Mouse (Mus musculus) lung, embryonic 14.5 days (tissue): Measurements from ENCODE around the gene H2-M10.6. TPM values are rescaled to one million over a fixed set of nuclear protein-coding genes. Genes with fewer than 3 reads are reported as not detected.

ENCODE experiments used
- ATAC-seq: fragments of 200-750 bp; cut with Nextera tagmentation; 2 replicates; pipeline ENCODE4 v1.8.0; 2017; ENCODE audit warnings: mild to moderate bottlenecking, moderate TSS enrichment, moderate library complexity; ENCODE audit not compliant: insufficient read depth
- DNase-seq: peaks from one replicate; pipeline ENCODE4 v3.0.0-alpha.2; 2015
- H3K27ac ChIP-seq: fragments of 300-500 bp; sonication (generic); 2 replicates; pipeline ENCODE4 v1.5.1; 2014; ENCODE audit warnings: low read depth, mild to moderate bottlenecking, moderate library complexity
- H3K27me3 ChIP-seq: fragments of 300-500 bp; sonication (generic); 2 replicates; pipeline ENCODE4 v1.6.1; 2014; ENCODE audit warnings: low read length, control low read depth; ENCODE audit not compliant: insufficient read depth
- H3K36me3 ChIP-seq: fragments of 300-500 bp; sonication (generic); 2 replicates; pipeline ENCODE4 v1.6.1; 2014; ENCODE audit warnings: control low read depth; ENCODE audit not compliant: insufficient read depth
- H3K4me1 ChIP-seq: fragments of 300-500 bp; sonication (generic); 2 replicates; pipeline ENCODE4 v1.6.1; 2014; ENCODE audit warnings: antibody characterized with exemption, control low read depth; ENCODE audit not compliant: insufficient read depth
- H3K4me2 ChIP-seq: fragments of 300-500 bp; sonication (generic); 2 replicates; pipeline ENCODE4 v1.6.1; 2014; ENCODE audit warnings: mild to moderate bottlenecking
- H3K4me3 ChIP-seq: fragments of 300-500 bp; sonication (generic); 2 replicates; pipeline ENCODE4 v1.5.1; 2014; ENCODE audit warnings: low read depth, low read length
- H3K9ac ChIP-seq: fragments of 300-500 bp; sonication (generic); 2 replicates; pipeline ENCODE4 v1.6.1; 2014
- H3K9me3 ChIP-seq: fragments of 300-500 bp; sonication (generic); 2 replicates; pipeline ENCODE4 v1.6.1; 2016; ENCODE audit warnings: low read depth, low read length, control low read depth
- CTCF ChIP-seq: IDR thresholded peaks from 2 replicates; pipeline ENCODE4 v1.5.1; 2016; ENCODE audit warnings: antibody characterized with exemption, low read depth
- WGBS: fragments of 180-500 bp; shearing (Covaris S2); extraction: QIAGEN DNeasy Blood & Tissue Kit; methylation state at CpG from one replicate; pipeline ENCODE4 v1.1.7; 2014; 5-methylcytosine and 5-hydroxymethylcytosine counted together
- polyA plus RNA-seq: library from polyadenylated mRNA; unstranded; fragments of >200 nt; fragmentation: Nextera tagmentation; extraction: Ambion mirVana; gene quantifications from 2 replicates; pipeline ENCODE4 v1.2.1, GENCODE M21; 2014

The H2-M10.6 gene
- polyA plus RNA-seq, 1 experiment from 2014 or later: not detected

- no peak overlapping the region for H3K4me3 ChIP-seq
- H3K27me3 ChIP-seq: no peaks in the 10 kb centered on the region
- no peaks in the 10 kb centered on the region for H3K9me3 ChIP-seq
- H3K27ac ChIP-seq: no peak overlapping the region
- H3K4me2 ChIP-seq: no peak overlapping the region
- peaks cover 6% of the 10 kb centered on the region; the same call in 1 of the 2 replicates for H3K4me1 ChIP-seq
- H3K9ac ChIP-seq: no peak overlapping the region
- DNase-seq (no peak), ATAC-seq (no peak)
- TF ChIP-seq CTCF: no peak
- no peaks in the 10 kb centered on the region for H3K36me3 ChIP-seq
- WGBS: 52% methylated on average over 4 of the region's 4 CpGs
Observed at GRCm38 (mm10) chr17:36832694-36833093, 20.7 kb downstream of the H2-M10.6 start.

- TF ChIP-seq CTCF: peak; percentile 41
- DNase-seq (peak; percentile 83), ATAC-seq (peak; percentile 6; the same call in 1 of the 2 replicates)
- H3K9ac ChIP-seq: peak overlapping the region; percentile 29; the same call in 1 of the 2 replicates
- peaks cover 6% of the 10 kb centered on the region; the same call in 1 of the 2 replicates for H3K4me1 ChIP-seq
- no peaks in the 10 kb centered on the region for H3K27me3 ChIP-seq
- H3K36me3 ChIP-seq: no peaks in the 10 kb centered on the region
- H3K27ac ChIP-seq: peak overlapping the region; percentile 84; the same call in 1 of the 2 replicates
- peak overlapping the region; percentile 66 for H3K4me2 ChIP-seq
- H3K4me3 ChIP-seq: peak overlapping the region; percentile 70; the same call in 1 of the 2 replicates
- WGBS: 30% methylated on average over 12 of the region's 12 CpGs
- H3K9me3 ChIP-seq: no peaks in the 10 kb centered on the region
Observed at GRCm38 (mm10) chr17:36835591-36836426, 23.8 kb downstream of the H2-M10.6 start.

GRCm38 (mm10) chr17:36836427-36836812 is 24.4 kb downstream of the H2-M10.6 start:
- Histone ChIP-seq H3K4me3 (peak overlapping the region; percentile 70), H3K36me3 (no peaks in the 10 kb centered on the region), H3K4me1 (peaks cover 6% of the 10 kb centered on the region; the same call in 1 of the 2 replicates), H3K4me2 (peak overlapping the region; percentile 66), H3K27me3 (no peaks in the 10 kb centered on the region), H3K9me3 (no peaks in the 10 kb centered on the region), H3K27ac (peak overlapping the region; percentile 84), H3K9ac (peak overlapping the region; percentile 86; the same call in 1 of the 2 replicates)
- 13% methylated on average over 3 of the region's 3 CpGs for WGBS
- TF ChIP-seq CTCF: no peak; the same call in 1 of the 2 replicates
- ATAC-seq (peak; percentile 42), DNase-seq (no peak)

GRCm38 (mm10) chr17:36836874-36837647 is 25.1 kb downstream of the H2-M10.6 start, which contains the start of gene Trim26:
TSS of gene Trim26 (plus strand) at chr17:36837134.
- H3K9ac ChIP-seq: peak within 1 kb of the TSS; percentile 86
- DNase-seq (peak; percentile 99), ATAC-seq (peak; percentile 99)
- peak within 1 kb of the TSS; percentile 70 for H3K4me3 ChIP-seq
- H3K36me3 ChIP-seq: no peaks in the 10 kb centered on the region
- under 1% methylated on average over 58 of the region's 58 CpGs for WGBS
- peak within 1 kb of the TSS; percentile 96 for H3K27ac ChIP-seq
- H3K4me2 ChIP-seq: peak within 1 kb of the TSS; percentile 66
- H3K9me3 ChIP-seq: no peaks in the 10 kb centered on the region
- peaks cover 6% of the 10 kb centered on the region; the same call in 1 of the 2 replicates for H3K4me1 ChIP-seq
- H3K27me3 ChIP-seq: no peaks in the 10 kb centered on the region
- TF ChIP-seq CTCF: no peak

- Histone ChIP-seq H3K27ac (no peak overlapping the region), H3K9ac (no peak overlapping the region), H3K4me2 (no peak overlapping the region), H3K4me1 (peaks cover 6% of the 10 kb centered on the region; the same call in 1 of the 2 replicates), H3K27me3 (no peaks in the 10 kb centered on the region), H3K36me3 (0 out of 2 replicates have a peak, but pooled peaks cover 4% of the 10 kb centered on the region), H3K9me3 (no peaks in the 10 kb centered on the region), H3K4me3 (no peak overlapping the region)
- TF ChIP-seq CTCF: no peak
- 81% methylated on average over 5 of the region's 5 CpGs for WGBS
- ATAC-seq (no peak), DNase-seq (no peak)
Observed at GRCm38 (mm10) chr17:36839001-36839400, 27.0 kb downstream of the H2-M10.6 start.

GRCm38 (mm10) chr17:36839931-36840330 is 28.0 kb downstream of the H2-M10.6 start:
- H3K9me3 ChIP-seq: no peaks in the 10 kb centered on the region
- no peak for ATAC-seq
- H3K4me1 ChIP-seq: peaks cover 6% of the 10 kb centered on the region; the same call in 1 of the 2 replicates
- no peak overlapping the region for H3K27ac ChIP-seq
- no peak for TF ChIP-seq CTCF
- no peak overlapping the region for H3K4me3 ChIP-seq
- 70% methylated on average over 3 of the region's 3 CpGs for WGBS
- no peaks in the 10 kb centered on the region for H3K27me3 ChIP-seq
- no peak overlapping the region for H3K4me2 ChIP-seq
- 0 out of 2 replicates have a peak, but pooled peaks cover 4% of the 10 kb centered on the region for H3K36me3 ChIP-seq
- no peak for DNase-seq
- H3K9ac ChIP-seq: no peak overlapping the region
